In genomic region chr19:57404502-57404848, GRCm38 (mm10) we compare ENCODE assay signal across 8 mouse cellular contexts. TPM values are rescaled to one million over a fixed set of nuclear protein-coding genes. Genes with fewer than 3 reads are reported as not detected.
A peak's percentile ranks its signal among the peaks of the same experiment; 100 is the strongest.
DNase-seq lines count a peak whose midpoint lies in the region; ATAC-seq and TF ChIP-seq lines count a peak whose summit lies in the region.

No protein-coding gene starts in this region.

- peaks cover 5% of the 10 kb centered on the region; the same call in 1 of the 2 replicates for H3K9me3 ChIP-seq in megakaryocyte, embryonic 14.5 days
- no peaks in the 10 kb centered on the region for H3K9me3 ChIP-seq in intestine, embryonic 16.5 days (ENCODE audit: control insufficient read depth, low read length)
- H3K9me3 ChIP-seq in stomach, embryonic 14.5 days (ENCODE audit: control insufficient read depth, low read depth, low read length), result no peaks in the 10 kb centered on the region

- DNase-seq in gastrocnemius, adult 2 months, result no peak
- no peak for DNase-seq in gastrocnemius, postnatal 36 days
- DNase-seq in T-cell, adult 2 months (ENCODE audit: low spot score), result no peak
- no peak for DNase-seq in thymus, postnatal 14 days

- intact Hi-C loops in gastrocnemius, adult 2 months (cut with DNase I), result loop anchor here (2.0 kb wide), 1 partner anchor 48 kb away; the partner anchor contains the start of gene Trub1
- intact Hi-C loops in gastrocnemius, postnatal 36 days (cut with DNase I), result loop anchor here (2.0 kb wide), 1 partner anchor 238 kb away; no protein-coding TSS in a partner anchor

- H3K9ac ChIP-seq in intestine, embryonic 16.5 days (ENCODE audit: low read depth, low read length), result no peak overlapping the region
- H3K9ac ChIP-seq in stomach, embryonic 14.5 days (replicated peaks; ENCODE audit: low read depth, low read length), result no peak overlapping the region

- H3K4me3 ChIP-seq in gastrocnemius, adult 2 months, result peak overlapping the region; percentile 35
- H3K4me3 ChIP-seq in megakaryocyte, embryonic 14.5 days (replicated peaks), result peak overlapping the region; percentile 82
- no peak overlapping the region; the same call in 1 of the 2 replicates for H3K4me3 ChIP-seq in intestine, embryonic 16.5 days (ENCODE audit: low read length)
- no peak overlapping the region for H3K4me3 ChIP-seq in stomach, embryonic 14.5 days (ENCODE audit: low read depth, low read length)

- ATAC-seq in megakaryocyte, adult 5-6 weeks (ENCODE audit: poor library complexity, severe bottlenecking), result no peak
- no peak for ATAC-seq in intestine, embryonic 16.5 days
- no peak for ATAC-seq in stomach, embryonic 14.5 days (ENCODE audit: insufficient number of reproducible peaks, insufficient read depth, low FRiP score, low read depth)

- peaks cover 49% of the 10 kb centered on the region for H3K4me1 ChIP-seq in megakaryocyte, embryonic 14.5 days
- H3K4me1 ChIP-seq in intestine, embryonic 16.5 days (ENCODE audit: control insufficient read depth, insufficient read depth, low read length), result peaks cover 16% of the 10 kb centered on the region
- peaks cover 4% of the 10 kb centered on the region; the same call in 1 of the 2 replicates for H3K4me1 ChIP-seq in stomach, embryonic 14.5 days (ENCODE audit: control insufficient read depth, insufficient read depth, low read length)

- H3K36me3 ChIP-seq in megakaryocyte, embryonic 14.5 days (replicated peaks; ENCODE audit: low read length), result no peaks in the 10 kb centered on the region
- no peaks in the 10 kb centered on the region for H3K36me3 ChIP-seq in intestine, embryonic 16.5 days (ENCODE audit: control insufficient read depth, insufficient read depth, low read length)
- H3K36me3 ChIP-seq in stomach, embryonic 14.5 days (ENCODE audit: control insufficient read depth, insufficient read depth, low read length), result no peaks in the 10 kb centered on the region

- TF ChIP-seq CTCF in gastrocnemius, adult 2 months (IDR thresholded peaks at IDR 0.05), result no peak

- 21% methylated on average over 9 of the region's 9 CpGs for WGBS in intestine, embryonic 16.5 days
- WGBS in stomach, embryonic 14.5 days, result 21% methylated on average over 9 of the region's 9 CpGs

- H3K27me3 ChIP-seq in megakaryocyte, embryonic 14.5 days (replicated peaks), result no peaks in the 10 kb centered on the region
- H3K27me3 ChIP-seq in intestine, embryonic 16.5 days (replicated peaks; ENCODE audit: control insufficient read depth, insufficient read depth, low read length), result no peaks in the 10 kb centered on the region
- H3K27me3 ChIP-seq in stomach, embryonic 14.5 days (ENCODE audit: control insufficient read depth, insufficient read depth, low read length), result no peaks in the 10 kb centered on the region

- H3K27ac ChIP-seq in gastrocnemius, adult 2 months, result no peak overlapping the region
- H3K27ac ChIP-seq in intestine, embryonic 16.5 days (ENCODE audit: low read length), result peak overlapping the region; percentile 13; the same call in 1 of the 2 replicates
- no peak overlapping the region for H3K27ac ChIP-seq in stomach, embryonic 14.5 days (ENCODE audit: low read length)

- peak overlapping the region; percentile 37 for H3K4me2 ChIP-seq in intestine, embryonic 16.5 days (ENCODE audit: low read depth, low read length)
- peak overlapping the region; percentile 22; the same call in 1 of the 2 replicates for H3K4me2 ChIP-seq in stomach, embryonic 14.5 days (replicated peaks; ENCODE audit: low read depth, low read length)

RNA-seq across cellular contexts. Expression of gene Fam160b1, which starts 44.0 kb away (rescaled TPM):
- total RNA-seq in gastrocnemius, adult 2 months (2021), result 10 to 100 TPM; 12.0 to 17.4 TPM
- total RNA-seq in gastrocnemius, postnatal 36 days (2021), result 10 to 100 TPM in 1 of 2 experiments, 1 to 10 TPM in 1; 9.6 to 11.8 TPM
- 2.9 TPM in 2 replicates for polyA plus RNA-seq in megakaryocyte, embryonic 14.5 days (2012; ENCODE audit: insufficient read depth, low replicate concordance)
- 28.7 and 29.0 TPM in 2 replicates for total RNA-seq in megakaryocyte, adult 5-6 weeks (2015)
- 18.4 and 18.8 TPM in 2 replicates for total RNA-seq in megakaryocyte, adult 5-6 weeks (2017)
- polyA plus RNA-seq in intestine, embryonic 16.5 days (2015; fragmentation: Nextera tagmentation; extraction: Ambion mirVana), result 9.9 and 11.8 TPM in 2 replicates
- polyA plus RNA-seq in stomach, embryonic 14.5 days (2014; fragmentation: Nextera tagmentation; extraction: Ambion mirVana), result 16.6 and 20.4 TPM in 2 replicates

RNA-seq across cellular contexts. Expression of gene Trub1, which starts 48.2 kb away (rescaled TPM):
- 1 to 10 TPM; 3.8 to 6.9 TPM for total RNA-seq in gastrocnemius, adult 2 months (2021)
- 1 to 10 TPM; 4.4 to 4.7 TPM for total RNA-seq in gastrocnemius, postnatal 36 days (2021)
- polyA plus RNA-seq in megakaryocyte, embryonic 14.5 days (2012; ENCODE audit: insufficient read depth, low replicate concordance), result 2.2 and 16.0 TPM in 2 replicates
- total RNA-seq in megakaryocyte, adult 5-6 weeks (2015), result 2.1 and 3.9 TPM in 2 replicates
- 3.5 and 3.6 TPM in 2 replicates for total RNA-seq in megakaryocyte, adult 5-6 weeks (2017)
- polyA plus RNA-seq in intestine, embryonic 16.5 days (2015; fragmentation: Nextera tagmentation; extraction: Ambion mirVana), result 16.4 and 19.8 TPM in 2 replicates
- 25.9 and 31.0 TPM in 2 replicates for polyA plus RNA-seq in stomach, embryonic 14.5 days (2014; fragmentation: Nextera tagmentation; extraction: Ambion mirVana)

Comparison
In these comparisons a context has a peak if more than half of its experiments do, and no peak if none do; other contexts are left out.
1. H3K4me3 ChIP-seq: peak in gastrocnemius, adult 2 months (single experiment) and megakaryocyte, embryonic 14.5 days (single experiment); none in intestine, embryonic 16.5 days (single experiment) and stomach, embryonic 14.5 days (single experiment).